Mouse (Mus musculus) hindbrain, embryonic 10.5 days (tissue): Measurements from ENCODE around the gene Cth. TPM values are rescaled to one million over a fixed set of nuclear protein-coding genes. Genes with fewer than 3 reads are reported as not detected.

Source experiments
- DNase-seq: peaks from one replicate; pipeline ENCODE4 v3.0.0-alpha.2; 2017; ENCODE audit warnings: low spot score
- H3K27ac ChIP-seq: fragments of 300-500 bp; sonication (generic); 2 replicates; pipeline ENCODE4 v1.5.1; 2016; ENCODE audit warnings: mild to moderate bottlenecking, moderate library complexity
- H3K27me3 ChIP-seq: fragments of 300-500 bp; sonication (generic); 2 replicates; pipeline ENCODE4 v1.6.1; 2016; ENCODE audit warnings: mild to moderate bottlenecking; ENCODE audit not compliant: poor library complexity, insufficient read depth, severe bottlenecking
- H3K36me3 ChIP-seq: fragments of 300-500 bp; sonication (generic); 2 replicates; pipeline ENCODE4 v1.6.1; 2016; ENCODE audit warnings: mild to moderate bottlenecking, moderate library complexity
- H3K4me1 ChIP-seq: fragments of 300-500 bp; sonication (generic); replicated peaks from 2 replicates; pipeline ENCODE4 v1.6.1; 2016; ENCODE audit warnings: mild to moderate bottlenecking
- H3K4me3 ChIP-seq: fragments of 300-500 bp; sonication (generic); 2 replicates; pipeline ENCODE4 v1.5.1; 2016; ENCODE audit warnings: mild to moderate bottlenecking, moderate library complexity
- H3K9me3 ChIP-seq: fragments of 300-500 bp; sonication (generic); 2 replicates; pipeline ENCODE4 v1.6.1; 2016; ENCODE audit warnings: mild to moderate bottlenecking, moderate library complexity
- WGBS: fragments of 180-500 bp; shearing (Covaris S2); methylation state at CpG from one replicate; pipeline ENCODE4 v1.1.7; 2016; 5-methylcytosine and 5-hydroxymethylcytosine counted together
- polyA plus RNA-seq: library from polyadenylated mRNA; unstranded; fragments of >200 nt; fragmentation: Nextera tagmentation; extraction: Ambion mirVana; gene quantifications from 2 replicates; pipeline ENCODE4 v1.2.1, GENCODE M21; 2016

The Cth gene
- polyA plus RNA-seq, 1 experiment from 2014 or later, result 10.1 TPM

- H3K4me3 ChIP-seq, result no peak overlapping the region
- WGBS, result 55% methylated on average over 3 of the region's 3 CpGs
- no peaks in the 10 kb centered on the region for H3K4me1 ChIP-seq
These were observed 7.2 kb upstream of the Cth start for GRCm38 (mm10) chr3:157932074-157932473.

DNA sequence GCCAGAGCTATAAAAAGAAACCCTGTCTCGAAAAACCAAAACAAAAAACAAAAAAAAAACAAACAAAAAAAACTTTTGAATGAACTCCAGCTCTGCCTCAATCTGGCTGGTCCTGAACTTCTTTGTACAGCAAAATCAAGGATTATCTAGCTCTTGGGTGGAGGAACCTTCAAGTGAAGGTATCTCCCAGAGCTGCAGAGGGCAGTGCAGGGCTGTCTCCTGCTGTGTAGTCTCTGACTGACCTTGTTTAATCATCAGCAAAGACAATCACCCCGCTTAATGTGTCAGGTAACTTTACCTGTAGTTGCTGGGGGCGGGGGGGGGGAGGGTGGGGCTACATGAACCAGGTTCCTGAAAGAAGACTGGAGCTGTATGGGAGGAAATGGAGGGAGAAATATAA is 6.7 kb upstream of the Cth start:
- no peak overlapping the region for H3K4me3 ChIP-seq
- H3K4me1 ChIP-seq, result no peaks in the 10 kb centered on the region; the same call in 1 of the 2 replicates
- WGBS, result 72% methylated on average over 3 of the region's 3 CpGs
- DNase-seq, result no peak
- no peaks in the 10 kb centered on the region for H3K27me3 ChIP-seq
- H3K27ac ChIP-seq, result no peak overlapping the region
- no peaks in the 10 kb centered on the region for H3K36me3 ChIP-seq
- no peaks in the 10 kb centered on the region for H3K9me3 ChIP-seq

More at GRCm38 (mm10) chr3:157932074-157932473, 7.2 kb upstream of the Cth start:
- H3K27me3 ChIP-seq, result no peaks in the 10 kb centered on the region
- DNase-seq, result no peak
- H3K9me3 ChIP-seq, result no peaks in the 10 kb centered on the region
- H3K27ac ChIP-seq, result no peak overlapping the region
- H3K36me3 ChIP-seq, result no peaks in the 10 kb centered on the region

DNA sequence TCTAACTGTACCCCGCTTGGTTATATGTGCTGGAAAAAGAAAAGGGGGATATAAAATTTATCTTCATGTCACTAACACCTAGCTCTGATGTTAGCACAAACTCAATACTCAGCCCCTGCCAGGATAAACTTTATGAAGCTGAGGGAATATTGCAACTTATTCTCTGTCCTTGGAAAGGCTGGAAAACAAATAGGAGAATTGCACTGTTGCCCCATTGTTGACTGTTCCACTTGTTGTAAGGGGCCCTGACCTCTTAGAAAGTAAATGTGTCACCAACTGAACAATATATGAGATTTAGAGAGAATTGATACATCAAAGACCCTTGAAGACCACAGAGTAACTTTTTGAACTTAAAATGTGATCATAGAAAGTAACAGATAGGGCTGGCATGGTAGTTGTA is 4.5 kb upstream of the Cth start:
- H3K9me3 ChIP-seq, result no peaks in the 10 kb centered on the region
- DNase-seq, result no peak
- WGBS, result 88% methylated on average over 1 of the region's 1 CpGs

GRCm38 (mm10) chr3:157928731-157929130 is 3.9 kb upstream of the Cth start:
- H3K9me3 ChIP-seq, result no peaks in the 10 kb centered on the region
- no peaks in the 10 kb centered on the region for H3K36me3 ChIP-seq
- H3K27ac ChIP-seq, result no peak overlapping the region
- peaks cover 15% of the 10 kb centered on the region; the same call in 1 of the 2 replicates for H3K4me1 ChIP-seq
- no peaks in the 10 kb centered on the region for H3K27me3 ChIP-seq
- no peak for DNase-seq
- 89% methylated on average over 2 of the region's 2 CpGs for WGBS
- H3K4me3 ChIP-seq, result no peak overlapping the region

More for the DNA sequence above, 4.5 kb upstream of the Cth start:
- H3K4me3 ChIP-seq, result no peak overlapping the region
- no peaks in the 10 kb centered on the region for H3K27me3 ChIP-seq
- peaks cover 9% of the 10 kb centered on the region; the same call in 1 of the 2 replicates for H3K4me1 ChIP-seq
- H3K27ac ChIP-seq, result no peak overlapping the region
- H3K36me3 ChIP-seq, result no peaks in the 10 kb centered on the region

- Histone ChIP-seq H3K9me3 (no peaks in the 10 kb centered on the region), H3K27ac (no peak overlapping the region), H3K36me3 (no peaks in the 10 kb centered on the region), H3K4me3 (no peak overlapping the region), H3K27me3 (no peaks in the 10 kb centered on the region), H3K4me1 (peaks cover 16% of the 10 kb centered on the region; the same call in 1 of the 2 replicates)
- no peak for DNase-seq
- WGBS, result 50% methylated on average over 2 of the region's 2 CpGs
These were observed 1.9 kb upstream of the Cth start for GRCm38 (mm10) chr3:157926761-157927160.

- Histone ChIP-seq H3K27ac (no peak overlapping the region), H3K36me3 (no peaks in the 10 kb centered on the region), H3K4me1 (peaks cover 16% of the 10 kb centered on the region; the same call in 1 of the 2 replicates), H3K9me3 (no peaks in the 10 kb centered on the region), H3K27me3 (no peaks in the 10 kb centered on the region), H3K4me3 (no peak overlapping the region)
- DNase-seq, result peak; percentile 3
- 89% methylated on average over 14 of the region's 14 CpGs for WGBS
These were observed 1.0 kb upstream of the Cth start for GRCm38 (mm10) chr3:157925706-157926510.

GRCm38 (mm10) chr3:157923268-157923835 is 1.5 kb downstream of the Cth start:
- Histone ChIP-seq H3K27ac (no peak overlapping the region), H3K9me3 (no peaks in the 10 kb centered on the region), H3K27me3 (no peaks in the 10 kb centered on the region), H3K4me3 (no peak overlapping the region), H3K36me3 (0 out of 2 replicates have a peak, but pooled peaks cover 4% of the 10 kb centered on the region), H3K4me1 (peaks cover 16% of the 10 kb centered on the region; the same call in 1 of the 2 replicates)
- WGBS, result 92% methylated on average over 3 of the region's 3 CpGs
- DNase-seq, result no peak

- Histone ChIP-seq H3K27ac (no peak overlapping the region), H3K9me3 (no peaks in the 10 kb centered on the region), H3K4me1 (peaks cover 16% of the 10 kb centered on the region; the same call in 1 of the 2 replicates), H3K36me3 (0 out of 2 replicates have a peak, but pooled peaks cover 4% of the 10 kb centered on the region), H3K27me3 (no peaks in the 10 kb centered on the region), H3K4me3 (no peak overlapping the region)
- WGBS, result 88% methylated on average over 2 of the region's 2 CpGs
- no peak for DNase-seq
These were observed 3.5 kb downstream of the Cth start for GRCm38 (mm10) chr3:157921376-157921775.

- no peak overlapping the region for H3K27ac ChIP-seq
- WGBS, result 79% methylated on average over 4 of the region's 4 CpGs
These were observed 8.5 kb downstream of the Cth start for GRCm38 (mm10) chr3:157916336-157916735.

DNA sequence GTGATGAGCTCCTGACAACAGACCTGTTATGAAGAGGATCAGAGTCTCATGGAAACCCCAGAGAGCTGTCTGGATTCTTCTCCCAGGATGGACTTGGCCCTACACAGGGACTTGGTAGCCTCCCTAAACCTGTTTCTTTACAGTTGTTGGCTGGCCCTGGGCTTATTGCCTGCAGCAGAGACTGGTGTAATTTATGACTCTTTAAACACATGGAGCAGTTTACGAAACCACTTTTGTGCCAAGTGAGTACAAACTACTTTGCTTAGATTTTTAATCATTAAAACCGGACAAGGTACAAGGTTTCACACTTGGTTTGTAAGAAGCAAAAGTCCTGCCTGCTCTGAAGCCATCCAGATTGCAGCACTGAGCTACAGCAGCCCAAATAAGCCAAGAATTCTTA is 12.7 kb downstream of the Cth start:
- Histone ChIP-seq H3K4me3 (no peak overlapping the region), H3K9me3 (no peaks in the 10 kb centered on the region), H3K36me3 (0 out of 2 replicates have a peak, but pooled peaks cover 3% of the 10 kb centered on the region), H3K4me1 (no peaks in the 10 kb centered on the region), H3K27ac (no peak overlapping the region), H3K27me3 (no peaks in the 10 kb centered on the region)
- no peak for DNase-seq
- WGBS, result 95% methylated on average over 2 of the region's 2 CpGs

More at GRCm38 (mm10) chr3:157916336-157916735, 8.5 kb downstream of the Cth start:
- H3K4me3 ChIP-seq, result no peak overlapping the region
- H3K36me3 ChIP-seq, result 0 out of 2 replicates have a peak, but pooled peaks cover 4% of the 10 kb centered on the region
- DNase-seq, result no peak
- H3K27me3 ChIP-seq, result no peaks in the 10 kb centered on the region
- H3K9me3 ChIP-seq, result no peaks in the 10 kb centered on the region
- no peaks in the 10 kb centered on the region for H3K4me1 ChIP-seq

DNA sequence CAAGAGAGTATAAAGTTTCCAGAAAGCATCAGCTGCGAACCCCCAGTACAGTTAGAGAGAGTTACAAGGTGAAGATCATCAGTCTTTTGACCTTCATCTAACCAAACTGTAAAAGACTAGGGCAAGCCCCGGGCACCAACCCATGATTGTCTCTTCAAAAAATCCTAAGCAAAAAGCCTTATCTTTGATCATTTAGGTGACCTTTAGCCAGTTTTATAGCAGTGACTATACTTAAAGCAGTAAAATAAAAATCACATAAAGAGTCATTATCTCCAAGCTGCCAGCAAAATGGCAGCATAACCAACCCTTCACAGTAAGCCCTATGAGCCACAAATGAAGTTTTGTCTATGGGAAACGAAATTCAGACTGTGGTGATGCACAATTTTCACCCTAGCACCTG is 14.6 kb downstream of the Cth start:
- Histone ChIP-seq H3K4me1 (no peaks in the 10 kb centered on the region), H3K36me3 (0 out of 2 replicates have a peak, but pooled peaks cover 10% of the 10 kb centered on the region), H3K4me3 (no peak overlapping the region), H3K27me3 (no peaks in the 10 kb centered on the region), H3K27ac (no peak overlapping the region), H3K9me3 (no peaks in the 10 kb centered on the region)
- no peak for DNase-seq
- 80% methylated on average over 3 of the region's 3 CpGs for WGBS

- Histone ChIP-seq H3K4me3 (no peak overlapping the region), H3K36me3 (0 out of 2 replicates have a peak, but pooled peaks cover 13% of the 10 kb centered on the region), H3K9me3 (no peaks in the 10 kb centered on the region), H3K4me1 (no peaks in the 10 kb centered on the region), H3K27ac (no peak overlapping the region), H3K27me3 (no peaks in the 10 kb centered on the region)
- DNase-seq, result no peak
- WGBS, result 84% methylated on average over 3 of the region's 3 CpGs
These were observed 16.7 kb downstream of the Cth start for GRCm38 (mm10) chr3:157908166-157908565.

DNA sequence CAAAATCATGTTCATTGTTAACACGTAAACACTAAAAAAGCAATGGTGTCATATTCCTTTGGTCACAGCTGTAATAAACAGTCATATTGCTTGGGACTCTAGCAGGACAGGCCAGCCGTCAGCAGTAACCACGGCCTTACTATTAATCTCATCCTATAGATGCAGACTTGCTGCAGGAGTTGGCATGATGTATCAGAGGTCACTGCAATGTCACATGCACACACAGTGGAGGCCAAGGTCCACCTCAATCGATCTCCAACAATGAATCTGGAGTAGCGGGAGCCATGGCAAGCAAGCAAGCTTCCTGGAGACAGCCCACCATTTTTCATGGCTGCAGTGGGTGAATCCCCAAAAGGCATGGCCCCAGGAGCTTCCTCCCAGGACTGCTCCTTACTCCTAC is 23.2 kb downstream of the Cth start:
- Histone ChIP-seq H3K36me3 (0 out of 2 replicates have a peak, but pooled peaks cover 10% of the 10 kb centered on the region), H3K4me1 (no peaks in the 10 kb centered on the region), H3K27ac (no peak overlapping the region), H3K4me3 (no peak overlapping the region), H3K27me3 (no peaks in the 10 kb centered on the region), H3K9me3 (no peaks in the 10 kb centered on the region)
- DNase-seq, result no peak
- WGBS, result 93% methylated on average over 5 of the region's 5 CpGs
